Mouse (Mus musculus): ENCODE results near the gene Klrk1.
"Not testable (repeated sequence)": the region's sequence is repeated elsewhere in the genome, so short reads cannot be mapped to it uniquely, and the experiment has no call there.

Klrk1 gene

GRCm38 (mm10) chr6:129623735-129624134 is at the start of gene Klrk1:
TSS of gene Klrk1 (minus strand) at chr6:129623864.
- no peak for DNase-seq

DNA sequence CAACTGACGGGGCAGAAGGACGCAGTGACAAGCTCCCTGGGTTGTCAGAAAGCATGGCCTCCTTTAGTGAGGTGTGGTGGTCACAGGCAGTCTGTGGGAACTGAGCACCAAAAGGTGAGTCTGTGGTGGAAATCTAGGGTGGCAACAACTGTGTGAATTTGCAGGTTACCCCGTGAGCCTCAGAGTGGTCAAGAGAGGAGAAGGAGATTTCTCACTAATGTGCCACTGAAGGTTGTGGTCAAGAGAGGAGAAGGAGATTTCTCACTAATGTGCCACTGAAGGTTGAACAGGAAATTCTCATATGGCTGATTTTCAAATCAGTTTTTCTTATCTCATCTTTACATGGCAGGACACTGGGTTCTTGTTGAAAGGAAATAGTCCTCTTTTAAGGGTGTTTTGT is 37.6 kb upstream of the Klrk1 start:
- not testable (repeated sequence) for DNase-seq

- not testable (repeated sequence) for DNase-seq
These were observed 36.9 kb upstream of the Klrk1 start, which contains the start of gene Klrc2 for GRCm38 (mm10) chr6:129660589-129660988. TSS of gene Klrc2 (minus strand) at chr6:129660689.

DNA sequence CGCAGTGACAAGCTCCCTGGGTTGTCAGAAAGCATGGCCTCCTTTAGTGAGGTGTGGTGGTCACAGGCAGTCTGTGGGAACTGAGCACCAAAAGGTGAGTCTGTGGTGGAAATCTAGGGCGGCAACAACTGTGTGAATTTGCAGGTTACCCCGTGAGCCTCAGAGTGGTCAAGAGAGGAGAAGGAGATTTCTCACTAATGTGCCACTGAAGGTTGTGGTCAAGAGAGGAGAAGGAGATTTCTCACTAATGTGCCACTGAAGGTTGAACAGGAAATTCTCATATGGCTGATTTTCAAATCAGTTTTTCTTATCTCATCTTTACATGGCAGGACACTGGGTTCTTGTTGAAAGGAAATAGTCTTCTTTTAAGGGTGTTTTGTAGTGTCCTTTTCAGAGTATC is 20.4 kb upstream of the Klrk1 start:
- DNase-seq, result not testable (repeated sequence)

GRCm38 (mm10) chr6:129643237-129643636 is 19.6 kb upstream of the Klrk1 start, which contains the start of gene Klrc3:
TSS of gene Klrc3 (minus strand) at chr6:129643337.
- DNase-seq, result not testable (repeated sequence)

- DNase-seq, result not testable (repeated sequence)
These were observed 7.4 kb upstream of the Klrk1 start for GRCm38 (mm10) chr6:129631046-129631445.

GRCm38 (mm10) chr6:129608372-129608771 is 15.3 kb downstream of the Klrk1 start:
- DNase-seq, result no peak

GRCm38 (mm10) chr6:129591508-129591907 is 32.2 kb downstream of the Klrk1 start, which contains the start of gene Klrd1:
TSS of gene Klrd1 (plus strand) at chr6:129591782.
- DNase-seq, result no peak

- no peak for DNase-seq
These were observed 40.6 kb downstream of the Klrk1 start for GRCm38 (mm10) chr6:129583014-129583413.

DNA sequence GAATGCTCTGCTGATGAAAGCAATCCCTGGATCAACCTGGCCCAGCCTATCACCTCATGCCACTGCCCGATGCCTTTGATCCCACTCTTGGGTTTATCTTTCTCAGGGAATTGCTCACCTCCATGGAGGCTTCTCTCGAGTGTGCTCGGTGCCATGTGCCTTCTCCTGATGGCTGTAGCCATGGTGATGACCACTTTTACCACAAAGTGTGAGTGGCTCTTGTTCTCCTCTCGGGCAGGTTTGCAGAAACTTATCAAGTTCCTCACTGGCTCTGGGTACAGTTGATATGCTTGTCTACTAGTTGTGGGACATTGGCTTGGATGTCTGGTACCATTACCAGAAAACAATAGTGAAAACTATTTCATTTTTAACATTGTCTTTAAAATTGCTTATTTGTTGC is 41.8 kb downstream of the Klrk1 start:
- no peak for DNase-seq

- peak in 1 of 2 experiments; percentile 11 for DNase-seq
These were observed 42.4 kb downstream of the Klrk1 start for GRCm38 (mm10) chr6:129581274-129581673.

DNA sequence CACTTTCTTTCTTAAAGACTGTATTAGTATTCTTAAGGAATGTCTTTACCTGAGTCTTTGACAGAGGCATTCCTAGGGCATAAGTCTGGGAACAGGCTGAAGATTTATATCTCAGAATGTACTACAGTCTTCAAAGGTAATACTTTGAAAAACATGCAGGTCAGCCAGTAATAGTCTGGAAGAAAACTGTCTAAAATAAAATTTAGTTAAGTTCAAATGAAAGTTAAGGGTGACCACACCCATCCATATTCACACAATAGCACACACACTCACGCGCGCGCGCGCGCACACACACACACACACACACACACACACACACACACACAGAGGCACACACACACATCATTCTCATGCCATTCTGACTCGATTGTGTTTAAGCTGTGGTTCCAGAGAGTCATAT is 46.1 kb downstream of the Klrk1 start, which contains the start of gene Klre1:
TSS of gene Klre1 (plus strand) at position 301 of the 400 bp plus-strand sequence.
- DNase-seq, result no peak

- DNase-seq, result no peak
These were observed 48.3 kb downstream of the Klrk1 start for GRCm38 (mm10) chr6:129575315-129575714.

- no peak for DNase-seq
These were observed 58.4 kb downstream of the Klrk1 start for GRCm38 (mm10) chr6:129565257-129565656.
